Mouse (Mus musculus): ENCODE measurements around the gene Cd81.

Cd81 gene

GRCm38 (mm10) chr7:143020764-143021163 is 31.8 kb upstream of the Cd81 start:
- DNase-seq (ENCODE audit: low spot score in 2 of 2) = no peak

- no peak for DNase-seq (ENCODE audit: low spot score in 2 of 2)
Observed at GRCm38 (mm10) chr7:143021356-143022164, 31.0 kb upstream of the Cd81 start.

DNA sequence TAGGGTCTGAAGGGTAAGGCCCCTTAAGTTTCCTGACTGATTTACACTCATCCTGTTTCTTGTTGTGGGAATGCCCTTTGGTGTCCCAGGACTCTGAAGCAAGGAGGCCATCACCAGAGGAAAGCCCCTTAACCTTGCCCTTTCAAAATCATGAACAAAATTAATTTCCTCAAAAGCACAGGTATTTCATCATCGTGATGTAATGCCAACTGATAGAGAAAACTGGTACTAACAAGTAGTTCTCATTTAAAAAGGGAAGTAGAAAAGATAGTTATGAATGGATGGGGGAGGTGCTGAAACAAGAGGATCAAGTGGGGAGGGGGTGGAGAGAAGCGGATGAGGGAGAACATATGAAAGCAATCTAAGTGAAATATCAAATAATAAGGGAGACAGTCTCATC is 29.0 kb upstream of the Cd81 start:
- no peak for DNase-seq (ENCODE audit: low spot score in 2 of 2)

GRCm38 (mm10) chr7:143024293-143024692 is 28.2 kb upstream of the Cd81 start:
- DNase-seq (ENCODE audit: low spot score in 2 of 2) = no peak

GRCm38 (mm10) chr7:143025496-143025895 is 27.0 kb upstream of the Cd81 start:
- DNase-seq (ENCODE audit: low spot score in 2 of 2) = no peak

DNA sequence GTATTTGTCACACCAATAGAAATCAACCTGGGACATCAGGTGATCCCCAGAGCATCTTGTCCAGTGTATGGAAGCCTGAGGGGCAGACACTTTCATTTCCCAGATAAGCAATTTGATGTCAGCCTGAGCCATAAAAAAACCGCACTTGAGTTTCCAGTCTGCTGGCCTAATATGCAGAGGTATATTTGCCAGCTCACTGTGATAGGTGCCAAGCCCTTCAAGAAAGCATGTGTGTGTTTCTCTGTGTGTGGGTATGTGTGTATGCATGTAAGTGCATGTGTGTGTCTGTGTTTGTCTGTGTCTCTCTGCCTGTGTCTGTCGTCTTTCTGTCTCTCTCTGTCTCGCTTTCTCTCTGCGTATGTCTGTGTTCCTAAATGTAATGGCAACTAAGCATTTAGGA is 25.3 kb upstream of the Cd81 start:
- DNase-seq (ENCODE audit: low spot score in 2 of 2) = no peak

DNA sequence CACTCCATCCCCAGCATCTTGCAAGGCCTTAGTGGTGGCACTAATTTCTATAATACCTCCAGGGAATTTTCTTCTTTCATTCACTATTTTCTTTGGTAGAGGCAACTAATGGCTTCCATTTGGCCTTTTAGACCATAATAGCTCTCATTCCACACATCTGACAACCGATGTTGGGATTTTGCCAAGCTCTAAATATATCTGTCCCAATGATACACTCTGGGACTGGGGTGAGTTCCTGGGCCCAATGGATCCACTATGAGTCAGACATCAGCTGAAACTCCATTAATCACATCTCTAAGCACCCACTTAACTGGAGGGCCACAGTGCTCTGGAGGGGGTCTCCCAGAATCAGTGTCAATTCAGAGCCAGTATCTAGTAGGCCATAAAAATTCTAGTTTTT is 20.7 kb upstream of the Cd81 start:
- no peak for DNase-seq (ENCODE audit: low spot score in 2 of 2)

DNA sequence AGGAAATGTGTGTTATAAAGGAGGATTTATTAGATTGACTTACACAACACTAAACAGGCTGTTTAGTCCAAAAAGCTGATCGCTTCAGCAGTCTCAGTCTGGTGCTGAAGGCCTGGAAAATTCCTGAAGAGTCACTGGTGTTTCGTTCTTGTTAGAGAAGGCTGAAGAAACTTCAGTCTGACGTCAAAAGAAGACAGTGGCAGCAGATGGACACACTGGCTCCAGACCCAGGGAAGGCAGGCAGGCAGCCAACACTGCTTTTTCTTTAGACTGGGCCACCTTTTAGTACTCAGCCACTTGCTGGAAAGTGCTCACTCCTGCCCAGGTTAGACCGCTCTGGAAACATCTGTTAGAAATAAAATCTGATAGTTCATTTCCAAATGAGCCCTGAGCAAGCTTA is 19.0 kb upstream of the Cd81 start:
- no peak for DNase-seq (ENCODE audit: low spot score in 2 of 2)

GRCm38 (mm10) chr7:143034112-143034511 is 18.4 kb upstream of the Cd81 start:
- DNase-seq (ENCODE audit: low spot score in 2 of 2) = no peak

DNA sequence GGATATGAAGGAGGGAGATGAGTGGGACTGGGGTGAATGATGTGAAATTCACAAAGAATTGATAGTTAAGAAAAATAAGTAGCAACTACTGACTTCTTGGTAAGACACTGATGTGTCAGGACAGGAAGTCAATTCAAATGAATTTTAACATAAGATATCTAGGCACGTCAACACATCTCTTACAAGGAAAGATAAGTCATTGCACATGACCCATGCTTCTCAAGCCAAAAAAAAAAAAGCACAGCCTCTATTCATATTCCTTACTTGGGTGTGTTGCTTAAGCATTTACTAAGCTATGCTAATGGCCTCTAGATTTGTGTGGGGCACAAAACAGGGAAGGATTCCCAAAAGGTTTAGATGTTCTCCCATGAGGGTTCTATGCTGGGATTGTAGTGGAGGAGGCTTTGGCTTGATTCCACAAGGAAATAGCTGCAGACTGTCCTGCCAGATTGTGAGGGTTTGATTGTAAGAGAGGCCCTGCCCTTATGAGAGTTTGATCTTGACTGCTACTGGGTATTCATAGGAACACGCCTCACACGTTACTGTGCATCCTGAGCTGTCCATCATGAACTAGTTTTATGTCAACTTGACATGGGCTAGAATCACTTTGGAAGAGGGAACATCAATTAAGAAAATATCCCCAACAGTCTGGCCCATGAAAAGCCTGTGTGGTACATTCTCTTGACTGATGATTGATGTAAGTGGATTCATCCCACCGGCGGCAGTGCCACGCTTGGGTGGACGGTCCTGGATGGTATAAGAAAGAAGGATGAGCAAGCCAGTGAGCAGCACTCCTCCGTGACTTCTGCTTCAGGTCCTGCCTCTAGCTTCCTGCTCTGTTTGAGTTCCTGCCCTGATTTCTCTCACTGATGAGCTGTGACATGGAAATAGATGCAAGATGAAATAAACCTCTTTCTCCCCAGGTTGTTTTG is 17.8 kb upstream of the Cd81 start:
- no peak for DNase-seq (ENCODE audit: low spot score in 2 of 2)

DNA sequence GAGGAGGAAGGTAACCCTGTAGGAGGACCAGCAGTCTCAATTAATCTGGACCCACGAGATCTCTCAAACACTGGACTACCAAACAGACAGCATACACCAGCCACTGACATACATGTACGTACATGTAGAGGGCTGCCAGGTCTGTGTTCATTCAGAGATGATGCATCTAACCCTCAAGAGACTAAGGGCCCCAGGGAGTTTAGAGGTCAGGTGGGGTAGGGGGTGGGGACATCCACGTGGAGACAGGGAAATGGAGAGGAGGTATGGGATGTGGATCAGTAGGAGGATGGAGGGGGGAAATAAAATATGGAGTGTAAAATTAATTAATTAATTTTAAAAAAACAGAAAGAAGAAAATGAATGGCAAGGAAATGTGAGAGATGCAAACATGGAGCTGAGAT is 15.8 kb upstream of the Cd81 start:
- no peak for DNase-seq (ENCODE audit: low spot score in 2 of 2)

GRCm38 (mm10) chr7:143037306-143037705 is 15.2 kb upstream of the Cd81 start:
- no peak for DNase-seq (ENCODE audit: low spot score in 2 of 2)

GRCm38 (mm10) chr7:143038174-143038931 is 14.2 kb upstream of the Cd81 start:
- DNase-seq (ENCODE audit: low spot score in 2 of 2) = no peak

DNA sequence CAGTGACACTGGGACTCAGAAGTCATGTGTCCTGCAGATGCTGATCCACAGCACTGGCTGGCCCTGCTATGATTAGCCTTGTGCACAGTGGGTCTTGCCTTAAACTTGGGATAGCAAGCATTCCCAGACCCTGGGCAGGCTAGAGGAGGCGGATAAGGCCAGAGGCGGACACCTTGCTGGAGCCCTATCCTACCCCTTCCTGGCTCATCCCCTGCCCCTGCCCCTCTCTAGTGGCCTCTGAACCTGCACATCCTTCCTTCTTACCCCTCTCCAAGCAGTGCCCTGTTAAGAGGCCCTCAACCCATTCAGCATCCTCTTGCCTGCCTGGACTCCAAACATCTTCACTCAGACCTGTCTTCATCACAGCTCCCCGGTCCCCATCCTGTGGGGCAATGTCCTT is 12.0 kb upstream of the Cd81 start:
- DNase-seq (ENCODE audit: low spot score in 2 of 2) = no peak

GRCm38 (mm10) chr7:143041138-143041822 is 11.3 kb upstream of the Cd81 start:
- DNase-seq (ENCODE audit: low spot score in 2 of 2) = no peak

GRCm38 (mm10) chr7:143042089-143042488 is 10.4 kb upstream of the Cd81 start:
- DNase-seq (ENCODE audit: low spot score in 2 of 2) = no peak

DNA sequence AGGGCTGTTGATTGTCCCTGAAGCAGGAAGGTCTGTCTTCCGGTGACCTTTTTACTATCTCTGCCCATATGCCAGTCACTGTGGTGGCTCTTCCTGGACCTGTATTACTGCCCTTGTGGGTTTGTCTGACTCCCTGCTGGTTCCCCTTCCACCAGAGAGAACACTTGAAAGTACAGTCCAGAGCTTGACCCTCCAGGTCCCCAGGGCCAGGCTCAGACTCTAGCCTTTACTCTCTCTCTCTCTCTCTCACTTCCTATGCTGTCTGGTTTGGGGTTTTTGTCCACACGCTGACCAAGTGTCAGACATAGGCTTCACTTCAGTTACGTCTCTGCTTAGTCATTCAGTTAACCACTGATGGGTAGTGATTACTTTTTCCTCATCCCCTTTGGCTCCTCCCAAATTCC is 9.6 kb upstream of the Cd81 start:
- no peak for DNase-seq (ENCODE audit: low spot score in 2 of 2)

DNA sequence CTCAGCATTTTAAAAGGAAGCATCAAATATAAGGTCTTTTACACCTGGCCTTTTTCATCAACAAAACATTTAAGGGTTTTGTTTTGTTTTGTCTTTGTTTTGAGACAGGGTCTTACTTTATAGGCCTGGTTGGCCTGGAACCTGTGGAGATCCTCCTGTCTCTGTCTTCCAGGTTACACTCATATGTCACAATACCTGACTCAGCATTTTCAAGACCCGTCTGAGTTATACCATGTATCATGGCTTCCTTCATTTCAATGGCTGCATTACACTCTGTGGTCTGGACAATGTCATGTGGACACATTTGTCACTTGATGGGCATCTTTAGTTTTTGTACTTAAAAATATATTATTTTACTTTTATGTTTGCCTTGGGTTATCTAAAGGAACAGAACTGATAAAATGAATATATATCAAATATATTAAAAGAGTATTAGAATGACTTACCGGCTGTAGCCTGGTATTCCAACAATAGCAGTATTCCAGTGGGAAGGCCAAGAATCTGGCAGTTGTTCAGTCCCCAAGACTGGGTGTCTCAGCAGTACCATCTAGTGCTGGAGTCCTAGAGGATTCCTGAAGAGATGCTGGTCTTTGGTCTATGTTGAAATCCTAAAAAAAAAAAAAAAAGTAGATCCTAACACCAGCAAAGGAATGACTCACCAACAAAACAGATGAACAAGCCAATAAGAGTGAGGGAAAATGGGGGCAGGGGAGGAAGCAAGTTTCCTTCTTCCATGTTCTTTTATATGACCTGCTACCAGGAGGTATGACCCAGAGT is 8.3 kb upstream of the Cd81 start:
- DNase-seq (ENCODE audit: low spot score in 2 of 2) = no peak

DNA sequence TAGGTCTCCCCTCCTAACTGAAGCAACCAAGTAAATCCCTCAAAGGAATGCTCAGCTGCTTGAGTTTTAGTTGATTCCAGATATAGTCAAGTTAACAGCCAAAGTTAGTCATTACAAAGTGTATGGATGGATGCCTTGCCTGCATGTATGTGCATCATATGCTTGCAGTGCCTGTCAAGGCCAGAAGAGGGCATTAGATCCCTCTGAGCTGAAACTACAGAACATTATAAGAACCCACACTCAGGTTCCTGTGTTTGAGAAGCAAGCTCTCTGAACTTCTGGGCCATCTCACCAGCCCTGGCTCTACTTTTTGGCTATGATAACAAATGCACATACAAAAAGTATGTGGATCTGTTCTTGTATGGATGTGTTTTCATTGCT is 7.7 kb upstream of the Cd81 start:
- DNase-seq (ENCODE audit: low spot score in 2 of 2) = no peak

- no peak for DNase-seq (ENCODE audit: low spot score in 2 of 2)
Observed at GRCm38 (mm10) chr7:143046358-143046757, 6.2 kb upstream of the Cd81 start.

DNA sequence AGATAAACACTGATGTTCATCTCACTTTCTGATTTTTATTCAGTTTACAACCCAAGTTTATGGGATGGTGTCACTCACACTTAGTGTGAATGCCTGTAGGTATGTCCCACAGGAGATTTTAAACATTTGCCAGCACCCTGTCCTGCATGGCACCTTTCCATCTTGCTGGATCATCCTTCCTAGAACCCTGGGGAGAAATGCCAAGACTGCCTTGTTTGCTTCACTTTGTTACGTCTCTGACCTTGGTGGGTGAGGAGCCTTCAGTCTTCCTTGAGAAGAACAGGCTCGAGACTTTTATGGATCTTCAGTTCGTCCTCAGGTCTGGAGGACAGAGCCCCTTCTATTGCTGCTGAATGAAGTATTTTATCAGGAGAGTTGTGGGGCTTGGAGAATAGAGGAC is 3.2 kb upstream of the Cd81 start:
- no peak for DNase-seq (ENCODE audit: low spot score in 2 of 2)
